Mouse (Mus musculus) kidney, adult 2 months (tissue): Measurements from ENCODE around the gene Vps45.

Experiments used
- CTCF ChIP-seq: fragments of 200-500 bp; conservative IDR thresholded peaks from 2 replicates; pipeline ENCODE4 v1.5.1; 2011; ENCODE audit warnings: low read depth, mild to moderate bottlenecking, control low read depth, low read length, moderate library complexity, mixed read lengths; ENCODE audit not compliant: insufficient read depth, insufficient read length
- POLR2A ChIP-seq: fragments of 200-500 bp; IDR thresholded peaks from one replicate; pipeline ENCODE4 v1.6.1; 2011; ENCODE audit warnings: low read depth, low read length, control low read depth

- TF ChIP-seq CTCF: no peak
- TF ChIP-seq POLR2A: no peak
Observed at GRCm38 (mm10) chr3:96078066-96078465, 19.8 kb upstream of the Vps45 start.
